Mouse (Mus musculus): Measurements from ENCODE around the gene Tmem161b. TPM values are rescaled to one million over a fixed set of nuclear protein-coding genes. Genes with fewer than 3 reads are reported as not detected.

Tmem161b gene
- total RNA-seq, 2 experiments from 2014 or later, result 9.6 to 12.0 TPM

Small RNA genes lying within 50 kb of the gene (microRNA-seq; reads per million reads assigned to microRNA genes)
- 0 reads per million in 2 experiments for gene Gm24331
